Mouse (Mus musculus) bone marrow macrophage, adult 2 months (primary cell): ENCODE data around the gene Dpf3.

ENCODE experiments used
- CTCF ChIP-seq: IDR thresholded peaks from 2 replicates; pipeline ENCODE4 v1.5.1; 2012; ENCODE audit warnings: low read depth, mild to moderate bottlenecking, low read length, moderate library complexity
- POLR2A ChIP-seq: IDR thresholded peaks from 2 replicates; pipeline ENCODE4 v1.6.1; 2012; ENCODE audit warnings: mild to moderate bottlenecking, low read depth, low read length, borderline replicate concordance

DNA sequence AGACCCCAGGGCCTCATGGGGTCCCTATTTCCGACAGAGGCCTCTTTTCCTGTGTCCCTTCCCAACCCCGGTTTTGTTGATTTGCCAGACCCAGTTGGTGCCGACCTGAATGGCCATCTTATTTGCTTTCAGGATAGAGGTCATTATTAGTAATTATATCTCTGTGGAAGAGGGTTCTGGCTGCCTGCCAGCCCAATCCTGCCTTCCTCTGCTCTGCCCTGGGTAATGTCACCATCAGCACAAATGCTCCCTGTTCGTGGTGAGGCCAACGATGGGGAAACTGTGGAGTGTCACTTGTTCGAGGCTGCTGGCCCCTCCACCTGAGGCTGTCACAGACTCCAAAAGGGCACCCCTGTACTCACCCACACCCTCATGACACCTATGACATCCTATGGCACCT, 278.1 kb downstream of the Dpf3 start:
- no peak for TF ChIP-seq POLR2A
- TF ChIP-seq CTCF: no peak
